Mouse (Mus musculus) megakaryocyte, embryonic 14.5 days (primary cell): Measurements from ENCODE around the gene Pkn3. TPM values are rescaled to one million over a fixed set of nuclear protein-coding genes. Genes with fewer than 3 reads are reported as not detected.

Experiments used
- H3K27me3 ChIP-seq: replicated peaks from 2 replicates; pipeline ENCODE3; 2012; ENCODE audit warnings: inconsistent platforms
- H3K36me3 ChIP-seq: replicated peaks from 2 replicates; pipeline ENCODE3; 2012; ENCODE audit warnings: low read length, inconsistent platforms, mixed read lengths
- H3K4me1 ChIP-seq: 2 replicates; pipeline ENCODE4 v1.6.1; 2012; ENCODE audit warnings: inconsistent platforms
- H3K4me3 ChIP-seq: replicated peaks from 2 replicates; pipeline ENCODE3; 2012; ENCODE audit warnings: moderate library complexity, mild to moderate bottlenecking, inconsistent platforms
- H3K9me3 ChIP-seq: 2 replicates; pipeline ENCODE4 v1.6.1; 2012; ENCODE audit warnings: inconsistent platforms
- FLI1 ChIP-seq: IDR thresholded peaks from 2 replicates; pipeline ENCODE4 v1.6.1; 2012; ENCODE audit warnings: low read length, inconsistent platforms, mixed read lengths
- GATA1 ChIP-seq: IDR thresholded peaks from 3 replicates; pipeline ENCODE4 v1.6.1; 2012; ENCODE audit warnings: mixed read lengths, low read length, inconsistent platforms, borderline replicate concordance
- polyA plus RNA-seq: library from polyadenylated mRNA; stranded (reverse); fragments of >175 nt; gene quantifications from 2 replicates; pipeline ENCODE4 v1.2.3, GENCODE M21; 2012; ENCODE audit warnings: low replicate concordance; ENCODE audit not compliant: insufficient read depth

The Pkn3 gene
- polyA plus RNA-seq = 19.4 and 62.2 TPM in 2 replicates

- Histone ChIP-seq H3K36me3 (peaks cover 52% of the 10 kb centered on the region), H3K4me1 (peaks cover 42% of the 10 kb centered on the region), H3K27me3 (no peaks in the 10 kb centered on the region), H3K9me3 (no peaks in the 10 kb centered on the region), H3K4me3 (peak within 1 kb of the TSS; percentile 97)
- TF ChIP-seq FLI1 (no peak; the same call in 1 of the 2 replicates), GATA1 (no peak)
Observed at GRCm38 (mm10) chr2:30077502-30078348, at the start of gene Pkn3. TSS of gene Pkn3 (plus strand) at chr2:30077684.

- no peak overlapping the region for H3K4me3 ChIP-seq
- H3K27me3 ChIP-seq = no peaks in the 10 kb centered on the region
- H3K4me1 ChIP-seq = peaks cover 16% of the 10 kb centered on the region
- no peaks in the 10 kb centered on the region for H3K9me3 ChIP-seq
- H3K36me3 ChIP-seq = peaks cover 85% of the 10 kb centered on the region
- TF ChIP-seq FLI1 (no peak), GATA1 (no peak)
Observed at GRCm38 (mm10) chr2:30032244-30032846, 45.1 kb upstream of the Pkn3 start.

- H3K9me3 ChIP-seq = no peaks in the 10 kb centered on the region
- H3K4me3 ChIP-seq = no peak overlapping the region
- peaks cover 85% of the 10 kb centered on the region for H3K36me3 ChIP-seq
- H3K4me1 ChIP-seq = peaks cover 16% of the 10 kb centered on the region
- H3K27me3 ChIP-seq = peaks cover 2% of the 10 kb centered on the region
- no peak for TF ChIP-seq GATA1
Observed at GRCm38 (mm10) chr2:30032957-30033356, 44.5 kb upstream of the Pkn3 start.

GRCm38 (mm10) chr2:30037762-30038161, 39.7 kb upstream of the Pkn3 start:
- H3K4me1 ChIP-seq = peaks cover 12% of the 10 kb centered on the region
- TF ChIP-seq FLI1 (no peak), GATA1 (no peak)
- H3K36me3 ChIP-seq = peaks cover 50% of the 10 kb centered on the region
- H3K9me3 ChIP-seq = peaks cover 5% of the 10 kb centered on the region
- peaks cover 2% of the 10 kb centered on the region for H3K27me3 ChIP-seq
- H3K4me3 ChIP-seq = no peak overlapping the region

GRCm38 (mm10) chr2:30038370-30038769, 39.1 kb upstream of the Pkn3 start:
- TF ChIP-seq GATA1 (no peak), FLI1 (no peak)
- Histone ChIP-seq H3K4me1 (peaks cover 15% of the 10 kb centered on the region), H3K36me3 (peaks cover 44% of the 10 kb centered on the region)

GRCm38 (mm10) chr2:30039687-30040086, 37.8 kb upstream of the Pkn3 start:
- no peak for TF ChIP-seq GATA1
- TF ChIP-seq FLI1 = no peak
- H3K4me3 ChIP-seq = no peak overlapping the region
- H3K4me1 ChIP-seq = peaks cover 15% of the 10 kb centered on the region
- H3K36me3 ChIP-seq = peaks cover 35% of the 10 kb centered on the region
- peaks cover 2% of the 10 kb centered on the region for H3K27me3 ChIP-seq
- H3K9me3 ChIP-seq = peaks cover 5% of the 10 kb centered on the region

More at GRCm38 (mm10) chr2:30038370-30038769, 39.1 kb upstream of the Pkn3 start:
- Histone ChIP-seq H3K27me3 (peaks cover 2% of the 10 kb centered on the region), H3K9me3 (peaks cover 5% of the 10 kb centered on the region), H3K4me3 (no peak overlapping the region)

- peaks cover 5% of the 10 kb centered on the region for H3K9me3 ChIP-seq
- peak overlapping the region; percentile 43 for H3K4me3 ChIP-seq
- peaks cover 2% of the 10 kb centered on the region for H3K27me3 ChIP-seq
- H3K4me1 ChIP-seq = peaks cover 23% of the 10 kb centered on the region
- H3K36me3 ChIP-seq = peaks cover 27% of the 10 kb centered on the region
- TF ChIP-seq FLI1 = no peak
- TF ChIP-seq GATA1 = no peak
Observed at GRCm38 (mm10) chr2:30042445-30042844, 35.0 kb upstream of the Pkn3 start.

GRCm38 (mm10) chr2:30044550-30044949, 32.9 kb upstream of the Pkn3 start:
- H3K4me1 ChIP-seq = peaks cover 39% of the 10 kb centered on the region
- peaks cover 14% of the 10 kb centered on the region for H3K36me3 ChIP-seq
- no peaks in the 10 kb centered on the region for H3K27me3 ChIP-seq
- no peak for TF ChIP-seq GATA1
- no peak for TF ChIP-seq FLI1
- H3K9me3 ChIP-seq = no peaks in the 10 kb centered on the region
- H3K4me3 ChIP-seq = no peak overlapping the region

- Histone ChIP-seq H3K9me3 (no peaks in the 10 kb centered on the region), H3K4me1 (peaks cover 44% of the 10 kb centered on the region), H3K4me3 (no peak overlapping the region), H3K36me3 (peaks cover 10% of the 10 kb centered on the region), H3K27me3 (no peaks in the 10 kb centered on the region)
- TF ChIP-seq GATA1 (no peak), FLI1 (no peak)
Observed at GRCm38 (mm10) chr2:30047127-30047526, 30.4 kb upstream of the Pkn3 start.

GRCm38 (mm10) chr2:30048101-30048501, 29.4 kb upstream of the Pkn3 start:
- TF ChIP-seq GATA1 (no peak), FLI1 (no peak)
- H3K36me3 ChIP-seq = peaks cover 10% of the 10 kb centered on the region
- H3K4me1 ChIP-seq = peaks cover 40% of the 10 kb centered on the region
- H3K4me3 ChIP-seq = peak overlapping the region; percentile 97
- H3K27me3 ChIP-seq = no peaks in the 10 kb centered on the region
- no peaks in the 10 kb centered on the region for H3K9me3 ChIP-seq
